9 mouse cellular contexts compared by ENCODE assay signal in genomic region chr5:115530447-115530809, GRCm38 (mm10). TPM values are rescaled to one million over a fixed set of nuclear protein-coding genes. Genes with fewer than 3 reads are reported as not detected.
DNase-seq lines count a peak whose midpoint lies in the region; ATAC-seq lines count a peak whose summit lies in the region.
"Had no signal": no experiment of that assay in that cellular context is flagged by ENCODE, and none has a peak within 500 bp of the region (broad histone marks: within the 10 kb centered on the region; RNA-seq: fewer than 3 reads in every experiment).

No protein-coding gene starts in this region.

- WGBS in forebrain, embryonic 15.5 days, result 71% methylated on average over 8 of the region's 8 CpGs
- WGBS in forebrain, embryonic 11.5 days, result 78% methylated on average over 8 of the region's 8 CpGs
- WGBS in embryonic facial prominence, embryonic 10.5 days, result 66% methylated on average over 8 of the region's 8 CpGs
- WGBS in kidney, embryonic 14.5 days, result 26% methylated on average over 8 of the region's 8 CpGs
- WGBS in midbrain, embryonic 13.5 days, result 81% methylated on average over 8 of the region's 8 CpGs

- no peak overlapping the region for H3K4me3 ChIP-seq in forebrain, embryonic 15.5 days
- no peak overlapping the region for H3K4me3 ChIP-seq in forebrain, embryonic 11.5 days (ENCODE audit: low read depth, low read length)
- H3K4me3 ChIP-seq in embryonic facial prominence, embryonic 10.5 days, result no peak overlapping the region
- no peak overlapping the region for H3K4me3 ChIP-seq in kidney, embryonic 14.5 days (ENCODE audit: low read length)
- H3K4me3 ChIP-seq in midbrain, embryonic 13.5 days (replicated peaks), result no peak overlapping the region
- H3K4me3 ChIP-seq: erythroblast, embryonic 14.5 days had no signal

- H3K36me3 ChIP-seq in forebrain, embryonic 15.5 days, result no peaks in the 10 kb centered on the region
- no peaks in the 10 kb centered on the region for H3K36me3 ChIP-seq in forebrain, embryonic 11.5 days (ENCODE audit: control insufficient read depth, insufficient read depth, low read length)
- H3K36me3 ChIP-seq in embryonic facial prominence, embryonic 10.5 days (replicated peaks), result peaks cover 7% of the 10 kb centered on the region; the same call in 1 of the 2 replicates
- H3K36me3 ChIP-seq in kidney, embryonic 14.5 days (ENCODE audit: control insufficient read depth, insufficient read depth, low read length), result no peaks in the 10 kb centered on the region
- no peaks in the 10 kb centered on the region for H3K36me3 ChIP-seq in midbrain, embryonic 13.5 days

- H3K27ac ChIP-seq in forebrain, embryonic 15.5 days (replicated peaks), result peak overlapping the region; percentile 42
- no peak overlapping the region for H3K27ac ChIP-seq in forebrain, embryonic 11.5 days (ENCODE audit: low read depth, low read length)
- H3K27ac ChIP-seq in embryonic facial prominence, embryonic 10.5 days (replicated peaks), result peak overlapping the region; percentile 74
- H3K27ac ChIP-seq in kidney, embryonic 14.5 days (ENCODE audit: low read depth, low read length), result peak overlapping the region; percentile 82
- peak overlapping the region; percentile 15; the same call in 1 of the 2 replicates for H3K27ac ChIP-seq in midbrain, embryonic 13.5 days

- no peaks in the 10 kb centered on the region for H3K27me3 ChIP-seq in forebrain, embryonic 15.5 days
- no peaks in the 10 kb centered on the region for H3K27me3 ChIP-seq in forebrain, embryonic 11.5 days (ENCODE audit: control insufficient read depth, insufficient read depth, low read length)
- H3K27me3 ChIP-seq in embryonic facial prominence, embryonic 10.5 days (replicated peaks; ENCODE audit: low read depth, poor library complexity, severe bottlenecking), result no peaks in the 10 kb centered on the region
- no peaks in the 10 kb centered on the region for H3K27me3 ChIP-seq in kidney, embryonic 14.5 days (ENCODE audit: control insufficient read depth, insufficient read depth, low read length)
- no peaks in the 10 kb centered on the region for H3K27me3 ChIP-seq in midbrain, embryonic 13.5 days

- H3K4me1 ChIP-seq in forebrain, embryonic 15.5 days, result peaks cover 50% of the 10 kb centered on the region
- H3K4me1 ChIP-seq in forebrain, embryonic 11.5 days (replicated peaks; ENCODE audit: control insufficient read depth, insufficient read depth, low read length), result peaks cover 11% of the 10 kb centered on the region; the same call in 1 of the 2 replicates
- peaks cover 86% of the 10 kb centered on the region for H3K4me1 ChIP-seq in embryonic facial prominence, embryonic 10.5 days
- peaks cover 76% of the 10 kb centered on the region for H3K4me1 ChIP-seq in kidney, embryonic 14.5 days (ENCODE audit: control insufficient read depth, insufficient read depth, low read length)
- peaks cover 41% of the 10 kb centered on the region for H3K4me1 ChIP-seq in midbrain, embryonic 13.5 days (replicated peaks)

- no peak overlapping the region for H3K4me2 ChIP-seq in forebrain, embryonic 15.5 days (replicated peaks)
- H3K4me2 ChIP-seq in forebrain, embryonic 11.5 days (ENCODE audit: low read depth, low read length, severe bottlenecking), result no peak overlapping the region
- H3K4me2 ChIP-seq in kidney, embryonic 14.5 days (replicated peaks; ENCODE audit: low read depth, low read length), result no peak overlapping the region; the same call in 1 of the 2 replicates
- no peak overlapping the region for H3K4me2 ChIP-seq in midbrain, embryonic 13.5 days (replicated peaks)

- no peak for DNase-seq in forebrain, embryonic 11.5 days (ENCODE audit: low spot score)
- peak; percentile 81 for DNase-seq in 416B (ENCODE audit: low read depth)
- no peak for DNase-seq in embryonic facial prominence, embryonic 10.5 days (ENCODE audit: low spot score)
- DNase-seq in ovary, postnatal 36 days (ENCODE audit: low spot score), result no peak

- no peak overlapping the region; the same call in 1 of the 2 replicates for H3K9ac ChIP-seq in forebrain, embryonic 15.5 days (replicated peaks)
- no peak overlapping the region for H3K9ac ChIP-seq in forebrain, embryonic 11.5 days (ENCODE audit: low read length)
- H3K9ac ChIP-seq in kidney, embryonic 14.5 days (ENCODE audit: low read depth, low read length), result peak overlapping the region; percentile 31; the same call in 1 of the 2 replicates
- H3K9ac ChIP-seq in midbrain, embryonic 13.5 days (replicated peaks), result no peak overlapping the region

- ATAC-seq in forebrain, embryonic 15.5 days (replicated peaks), result no peak
- ATAC-seq in forebrain, embryonic 11.5 days (replicated peaks; ENCODE audit: low FRiP score), result no peak
- no peak for ATAC-seq in kidney, embryonic 14.5 days (ENCODE audit: low FRiP score, low TSS enrichment)
- no peak for ATAC-seq in midbrain, embryonic 13.5 days
- ATAC-seq in activated CD4-positive, CD25-positive, alpha-beta regulatory T cell, adult 4 months, result no peak

- no peaks in the 10 kb centered on the region for H3K9me3 ChIP-seq in forebrain, embryonic 15.5 days
- no peaks in the 10 kb centered on the region for H3K9me3 ChIP-seq in forebrain, embryonic 11.5 days (ENCODE audit: control insufficient read depth, low read length)
- no peaks in the 10 kb centered on the region for H3K9me3 ChIP-seq in embryonic facial prominence, embryonic 10.5 days
- H3K9me3 ChIP-seq in kidney, embryonic 14.5 days (ENCODE audit: control insufficient read depth, low read length), result no peaks in the 10 kb centered on the region
- H3K9me3 ChIP-seq in midbrain, embryonic 13.5 days, result no peaks in the 10 kb centered on the region

RNA-seq across cellular contexts. Expression of gene Pxn, which starts 24.0 kb away (rescaled TPM):
- polyA plus RNA-seq in forebrain, embryonic 15.5 days (2015; fragmentation: Nextera tagmentation; extraction: Ambion mirVana), result 19.1 and 19.7 TPM in 2 replicates
- polyA plus RNA-seq in forebrain, embryonic 11.5 days (2014; fragmentation: Nextera tagmentation; extraction: Ambion mirVana), result 11.9 and 12.3 TPM in 2 replicates
- polyA plus RNA-seq in embryonic facial prominence, embryonic 10.5 days (2016; fragmentation: Nextera tagmentation; extraction: Ambion mirVana), result 50.3 and 50.6 TPM in 2 replicates
- polyA plus RNA-seq in kidney, embryonic 14.5 days (2014; fragmentation: Nextera tagmentation; extraction: Ambion mirVana), result 21.9 and 22.4 TPM in 2 replicates
- polyA plus RNA-seq in midbrain, embryonic 13.5 days (2015; fragmentation: Nextera tagmentation; extraction: Ambion mirVana), result 16.2 and 18.3 TPM in 2 replicates
- 10 to 100 TPM; 14.5 to 21.0 TPM for polyA plus RNA-seq in activated CD4-positive, CD25-positive, alpha-beta regulatory T cell, adult 4 months (2017; shearing (Covaris generic))

RNA-seq across cellular contexts. Expression of gene Rplp0, which starts 28.8 kb away (rescaled TPM):
- polyA plus RNA-seq in forebrain, embryonic 15.5 days (2015; fragmentation: Nextera tagmentation; extraction: Ambion mirVana), result 1,000 and 1,018 TPM in 2 replicates
- 1,156 and 1,197 TPM in 2 replicates for polyA plus RNA-seq in forebrain, embryonic 11.5 days (2014; fragmentation: Nextera tagmentation; extraction: Ambion mirVana)
- 1,413 and 1,489 TPM in 2 replicates for polyA plus RNA-seq in embryonic facial prominence, embryonic 10.5 days (2016; fragmentation: Nextera tagmentation; extraction: Ambion mirVana)
- polyA plus RNA-seq in kidney, embryonic 14.5 days (2014; fragmentation: Nextera tagmentation; extraction: Ambion mirVana), result 1,879 and 2,111 TPM in 2 replicates
- polyA plus RNA-seq in midbrain, embryonic 13.5 days (2015; fragmentation: Nextera tagmentation; extraction: Ambion mirVana), result 905 and 914 TPM in 2 replicates
- 1,000 to 10,000 TPM; 4,414 to 4,537 TPM for polyA plus RNA-seq in activated CD4-positive, CD25-positive, alpha-beta regulatory T cell, adult 4 months (2017; shearing (Covaris generic))

RNA-seq across cellular contexts. Expression of gene Gcn1l1, which starts 34.6 kb away (rescaled TPM):
- polyA plus RNA-seq in forebrain, embryonic 15.5 days (2015; fragmentation: Nextera tagmentation; extraction: Ambion mirVana), result 43.8 and 46.1 TPM in 2 replicates
- 54.8 and 62.4 TPM in 2 replicates for polyA plus RNA-seq in forebrain, embryonic 11.5 days (2014; fragmentation: Nextera tagmentation; extraction: Ambion mirVana)
- polyA plus RNA-seq in embryonic facial prominence, embryonic 10.5 days (2016; fragmentation: Nextera tagmentation; extraction: Ambion mirVana), result 65.0 and 65.1 TPM in 2 replicates
- 44.3 and 56.0 TPM in 2 replicates for polyA plus RNA-seq in kidney, embryonic 14.5 days (2014; fragmentation: Nextera tagmentation; extraction: Ambion mirVana)
- 48.6 and 49.1 TPM in 2 replicates for polyA plus RNA-seq in midbrain, embryonic 13.5 days (2015; fragmentation: Nextera tagmentation; extraction: Ambion mirVana)
- polyA plus RNA-seq in activated CD4-positive, CD25-positive, alpha-beta regulatory T cell, adult 4 months (2017; shearing (Covaris generic)), result 10 to 100 TPM; 22.2 to 30.6 TPM

RNA-seq across cellular contexts. Expression of gene Sirt4, which starts 45.9 kb away (rescaled TPM):
- polyA plus RNA-seq in forebrain, embryonic 15.5 days (2015; fragmentation: Nextera tagmentation; extraction: Ambion mirVana), result 34.0 and 34.2 TPM in 2 replicates
- 20.6 and 22.0 TPM in 2 replicates for polyA plus RNA-seq in forebrain, embryonic 11.5 days (2014; fragmentation: Nextera tagmentation; extraction: Ambion mirVana)
- 14.5 and 16.0 TPM in 2 replicates for polyA plus RNA-seq in embryonic facial prominence, embryonic 10.5 days (2016; fragmentation: Nextera tagmentation; extraction: Ambion mirVana)
- 16.4 and 20.9 TPM in 2 replicates for polyA plus RNA-seq in kidney, embryonic 14.5 days (2014; fragmentation: Nextera tagmentation; extraction: Ambion mirVana)
- 26.1 and 28.7 TPM in 2 replicates for polyA plus RNA-seq in midbrain, embryonic 13.5 days (2015; fragmentation: Nextera tagmentation; extraction: Ambion mirVana)
- polyA plus RNA-seq in activated CD4-positive, CD25-positive, alpha-beta regulatory T cell, adult 4 months (2017; shearing (Covaris generic)), result 10 to 100 TPM; 10.4 to 14.9 TPM
